Mouse (Mus musculus): ENCODE data around the gene Olfr714. TPM values are rescaled to one million over a fixed set of nuclear protein-coding genes. Genes with fewer than 3 reads are reported as not detected.

Gene Olfr714
- not detected for total RNA-seq (2023)

DNA sequence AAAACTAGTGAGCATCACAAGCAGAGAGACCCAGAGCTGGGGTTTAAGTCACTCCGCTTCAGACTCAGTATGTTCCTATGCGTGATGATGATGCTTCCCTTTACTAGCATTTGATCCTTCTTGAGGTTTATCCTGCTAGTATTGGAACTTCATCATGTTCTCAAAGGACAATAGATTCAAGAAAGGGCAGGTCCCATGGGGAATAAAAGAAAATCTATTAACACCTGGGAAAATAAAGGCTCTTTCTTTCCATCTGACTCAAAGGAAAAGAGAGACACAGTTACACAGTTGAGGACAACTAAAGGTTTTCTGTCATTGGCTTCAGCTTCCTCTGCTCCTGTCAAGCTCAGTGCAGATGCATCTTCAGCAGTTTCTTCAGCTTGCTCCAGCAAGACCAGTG lies at the start of gene Olfr714:
Gene Olfr714 (plus strand): TSS at position 301 of the 400 bp plus-strand sequence.

GRCm38 (mm10) chr7:107030874-107031273 lies 39.9 kb upstream of the Olfr714 start, which contains the start of gene Olfr713:
TSS of gene Olfr713 (plus strand) at chr7:107031174.

DNA sequence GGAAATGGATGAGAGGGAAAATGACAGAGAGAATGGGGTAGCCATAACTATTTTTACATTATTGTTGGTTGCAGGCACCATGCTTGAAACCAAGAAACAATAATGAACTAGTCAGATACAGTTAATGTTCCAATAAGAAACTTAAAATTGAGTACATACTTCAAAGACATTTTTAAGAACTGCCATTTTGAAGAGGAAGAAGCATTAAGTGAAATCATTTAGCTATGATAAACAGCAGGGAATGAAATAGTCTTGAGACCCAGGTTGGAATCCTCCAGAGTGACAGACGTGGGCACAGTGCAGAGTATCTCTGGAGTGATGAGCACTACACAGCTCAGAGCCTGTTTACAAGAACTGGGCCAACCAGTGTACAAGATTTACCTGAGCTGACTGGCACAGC lies 22.1 kb downstream of the Olfr714 start, which contains the start of gene Olfr17:
Gene Olfr17 (plus strand): TSS at position 301 of the 400 bp plus-strand sequence.

GRCm38 (mm10) chr7:107110269-107110668 lies 39.5 kb downstream of the Olfr714 start, which contains the start of gene Olfr715b:
TSS of gene Olfr715b (minus strand) at chr7:107110369.

Other genes with a start within 250 kb of the Olfr714 start
- not detected for gene Olfr702, start 237.1 kb upstream of the Olfr714 start, total RNA-seq (2023)
- not detected for gene Olfr703, start 227.6 kb upstream of the Olfr714 start, total RNA-seq (2023)
- not detected for gene Olfr704, start 207.8 kb upstream of the Olfr714 start, total RNA-seq (2023)
- not detected for gene Olfr705, start 194.1 kb upstream of the Olfr714 start, total RNA-seq (2023)
- gene Olfr706, start 182.8 kb upstream of the Olfr714 start, total RNA-seq (2023), result not detected
- not detected for gene Olfr707, start 169.7 kb upstream of the Olfr714 start, total RNA-seq (2023)
- not detected for gene Olfr1532-ps1, start 163.0 kb upstream of the Olfr714 start, total RNA-seq (2023)
- under 1 TPM; 0.07 to 0.22 TPM for gene Olfr709-ps1, start 138.8 kb upstream of the Olfr714 start, total RNA-seq (2023)
- gene Olfr710, start 122.7 kb upstream of the Olfr714 start, total RNA-seq (2023), result not detected
- not detected for gene Olfr6, start 107.0 kb upstream of the Olfr714 start, total RNA-seq (2023)
- gene Olfr711, start 95.5 kb upstream of the Olfr714 start, total RNA-seq (2023), result not detected
- gene Olfr2, start 64.9 kb upstream of the Olfr714 start, total RNA-seq (2023), result not detected
- gene Olfr713, start 39.8 kb upstream of the Olfr714 start, total RNA-seq (2023), result not detected
- gene Olfr17, start 22.2 kb downstream of the Olfr714 start, total RNA-seq (2023), result not detected
- not detected for gene Olfr715b, start 39.4 kb downstream of the Olfr714 start, total RNA-seq (2023)
- gene Olfr715, start 60.1 kb downstream of the Olfr714 start, total RNA-seq (2023), result not detected
- gene Olfr716, start 67.3 kb downstream of the Olfr714 start, total RNA-seq (2023), result not detected
- not detected for gene Nlrp14, start 96.0 kb downstream of the Olfr714 start, total RNA-seq (2023)
- gene Rbmxl2, start 138.5 kb downstream of the Olfr714 start, total RNA-seq (2023), result not detected